ENCODE assay signal across 8 mouse cellular contexts in the genomic region with DNA sequence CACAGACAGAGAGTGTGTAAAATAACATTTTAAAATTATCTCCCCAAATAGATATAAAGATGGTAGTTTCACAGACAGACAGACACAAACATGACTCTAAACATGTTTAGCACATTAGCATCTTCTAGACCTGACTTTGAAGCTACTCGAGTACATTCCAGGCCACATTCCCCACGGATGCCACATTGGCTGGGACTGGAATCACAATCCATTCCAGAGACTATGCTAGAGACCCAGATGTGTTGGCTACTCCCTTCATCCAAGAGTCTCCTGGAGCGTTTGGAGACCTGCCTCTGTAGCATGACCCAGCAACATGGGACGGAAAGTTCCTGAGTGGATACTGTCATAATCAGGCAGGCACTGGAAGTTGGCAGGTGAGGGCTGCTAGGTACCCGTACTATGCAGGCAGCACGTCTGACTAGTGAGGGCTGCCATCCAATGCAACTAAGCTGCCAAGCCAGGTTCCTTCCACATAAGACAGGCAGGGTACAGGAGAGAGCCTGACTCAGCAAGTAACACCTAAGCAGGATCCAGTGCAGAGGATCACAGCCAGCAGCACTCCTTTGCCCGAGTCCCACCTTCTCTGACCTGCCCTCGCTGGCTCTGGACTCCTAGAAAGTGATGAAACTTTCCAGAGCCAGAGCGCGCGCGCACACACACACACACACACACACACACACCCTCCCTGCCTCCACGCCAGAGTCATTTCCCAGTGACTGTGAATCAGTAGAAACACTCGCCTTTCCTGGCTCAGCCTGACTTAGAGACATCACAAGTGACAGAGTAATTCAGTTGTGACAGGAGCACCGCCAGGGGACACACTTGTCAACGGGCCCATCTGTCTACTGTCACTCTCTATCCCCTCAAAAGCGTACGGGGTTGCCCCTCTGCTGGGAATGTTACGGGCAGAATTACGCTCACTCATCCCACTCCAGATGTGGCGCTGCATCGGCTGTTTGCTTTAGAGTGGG.
DNase-seq lines count a peak whose midpoint lies in the region; ATAC-seq and TF ChIP-seq lines count a peak whose summit lies in the region.

No protein-coding gene starts in this region.

- no peaks in the 10 kb centered on the region for H3K27me3 ChIP-seq in forebrain, postnatal 0 days (ENCODE audit: insufficient read depth, low read length)
- H3K27me3 ChIP-seq in hindbrain, embryonic 12.5 days = no peaks in the 10 kb centered on the region
- H3K27me3 ChIP-seq in limb, embryonic 15.5 days = no peaks in the 10 kb centered on the region
- no peaks in the 10 kb centered on the region for H3K27me3 ChIP-seq in neural tube, embryonic 11.5 days (ENCODE audit: control insufficient read depth, insufficient read depth, low read length)

- peaks cover 6% of the 10 kb centered on the region; the same call in 1 of the 2 replicates for H3K4me1 ChIP-seq in forebrain, postnatal 0 days (ENCODE audit: insufficient read depth)
- peaks cover 9% of the 10 kb centered on the region for H3K4me1 ChIP-seq in hindbrain, embryonic 12.5 days
- peaks cover 26% of the 10 kb centered on the region for H3K4me1 ChIP-seq in limb, embryonic 15.5 days
- no peaks in the 10 kb centered on the region for H3K4me1 ChIP-seq in neural tube, embryonic 11.5 days (ENCODE audit: control insufficient read depth, insufficient read depth, low read length)

- no peak overlapping the region for H3K4me2 ChIP-seq in forebrain, postnatal 0 days (ENCODE audit: low read depth)
- peak overlapping the region; percentile 33 for H3K4me2 ChIP-seq in hindbrain, embryonic 12.5 days (replicated peaks)
- H3K4me2 ChIP-seq in limb, embryonic 15.5 days = peak overlapping the region; percentile 34
- no peak overlapping the region for H3K4me2 ChIP-seq in neural tube, embryonic 11.5 days (ENCODE audit: low read depth)

- peak; percentile 18; the same call in 1 of the 2 replicates for TF ChIP-seq CTCF in forebrain, postnatal 0 days (IDR thresholded peaks at IDR 0.05; ENCODE audit: low read depth)

- H3K27ac ChIP-seq in forebrain, postnatal 0 days (ENCODE audit: low read depth, low read length) = no peak overlapping the region
- no peak overlapping the region for H3K27ac ChIP-seq in hindbrain, embryonic 12.5 days
- H3K27ac ChIP-seq in limb, embryonic 15.5 days = 0 out of 2 replicates have a peak overlapping the region, but pooled peaks have one; percentile 35
- no peak overlapping the region for H3K27ac ChIP-seq in neural tube, embryonic 11.5 days (ENCODE audit: low read depth, low read length)

- no peak for ATAC-seq in cerebellum, adult (ENCODE audit: insufficient number of reproducible peaks, low FRiP score, low TSS enrichment)
- ATAC-seq in forebrain, postnatal 0 days = peak; percentile 67
- peak; percentile 67 for ATAC-seq in hindbrain, embryonic 12.5 days (ENCODE audit: low FRiP score)
- ATAC-seq in limb, embryonic 15.5 days (ENCODE audit: insufficient number of reproducible peaks, low FRiP score, low TSS enrichment, low read depth) = peak; percentile 74
- no peak for ATAC-seq in neural tube, embryonic 11.5 days (ENCODE audit: insufficient read depth, low FRiP score, low TSS enrichment)

- DNase-seq in cerebellum, postnatal 14 days = peak; percentile 66 to 68
- peak; percentile 36 for DNase-seq in forebrain, postnatal 0 days
- DNase-seq in neural tube, embryonic 11.5 days (ENCODE audit: low spot score) = peak; percentile 46
- no peak for DNase-seq in layer of hippocampus, adult 9-10 months (ENCODE audit: low spot score)
- no peak for DNase-seq in MN1 (ENCODE audit: low spot score)

- no peak overlapping the region for H3K4me3 ChIP-seq in forebrain, postnatal 0 days (ENCODE audit: low read depth, low read length)
- H3K4me3 ChIP-seq in hindbrain, embryonic 12.5 days = no peak overlapping the region
- no peak overlapping the region for H3K4me3 ChIP-seq in limb, embryonic 15.5 days
- H3K4me3 ChIP-seq in neural tube, embryonic 11.5 days (ENCODE audit: low read depth, low read length) = no peak overlapping the region

- no peak overlapping the region for H3K9ac ChIP-seq in forebrain, postnatal 0 days
- no peak overlapping the region for H3K9ac ChIP-seq in hindbrain, embryonic 12.5 days
- H3K9ac ChIP-seq in limb, embryonic 15.5 days = no peak overlapping the region; the same call in 1 of the 2 replicates
- H3K9ac ChIP-seq in neural tube, embryonic 11.5 days (ENCODE audit: low read length) = no peak overlapping the region

- no peaks in the 10 kb centered on the region for H3K9me3 ChIP-seq in forebrain, postnatal 0 days (ENCODE audit: low read length)
- H3K9me3 ChIP-seq in hindbrain, embryonic 12.5 days (replicated peaks) = no peaks in the 10 kb centered on the region
- no peaks in the 10 kb centered on the region for H3K9me3 ChIP-seq in limb, embryonic 15.5 days
- no peaks in the 10 kb centered on the region for H3K9me3 ChIP-seq in neural tube, embryonic 11.5 days (ENCODE audit: control insufficient read depth, low read length)

- 50% methylated on average over 22 of the region's 22 CpGs for WGBS in forebrain, postnatal 0 days
- 54% methylated on average over 22 of the region's 22 CpGs for WGBS in hindbrain, embryonic 12.5 days
- 30% methylated on average over 22 of the region's 22 CpGs for WGBS in limb, embryonic 15.5 days
- WGBS in neural tube, embryonic 11.5 days = 57% methylated on average over 22 of the region's 22 CpGs

- H3K36me3 ChIP-seq in forebrain, postnatal 0 days (ENCODE audit: insufficient read depth) = no peaks in the 10 kb centered on the region
- no peaks in the 10 kb centered on the region for H3K36me3 ChIP-seq in hindbrain, embryonic 12.5 days
- H3K36me3 ChIP-seq in limb, embryonic 15.5 days = no peaks in the 10 kb centered on the region
- H3K36me3 ChIP-seq in neural tube, embryonic 11.5 days (ENCODE audit: control insufficient read depth, insufficient read depth, low read length) = no peaks in the 10 kb centered on the region

Comparison
In these comparisons a context has a peak if more than half of its experiments do, and no peak if none do; other contexts are left out.
1. DNase-seq: peak in cerebellum, postnatal 14 days (2 of 2), forebrain, postnatal 0 days (single experiment) and neural tube, embryonic 11.5 days (single experiment); none in layer of hippocampus, adult 9-10 months (single experiment) and MN1 (single experiment).
2. ATAC-seq: peak in forebrain, postnatal 0 days (single experiment), hindbrain, embryonic 12.5 days (single experiment) and limb, embryonic 15.5 days (single experiment); none in cerebellum, adult (single experiment) and neural tube, embryonic 11.5 days (single experiment).
3. H3K4me2 ChIP-seq: peak in hindbrain, embryonic 12.5 days (single experiment) and limb, embryonic 15.5 days (single experiment); none in forebrain, postnatal 0 days (single experiment) and neural tube, embryonic 11.5 days (single experiment).